Mouse (Mus musculus): Measurements from ENCODE around the gene Aph1b. TPM values are rescaled to one million over a fixed set of nuclear protein-coding genes. Genes with fewer than 3 reads are reported as not detected.
"Not testable (repeated sequence)": the region's sequence is repeated elsewhere in the genome, so short reads cannot be mapped to it uniquely, and the experiment has no call there.

Aph1b gene
- 10 to 100 TPM; 28.4 to 34.3 TPM for total RNA-seq (2021)

DNA sequence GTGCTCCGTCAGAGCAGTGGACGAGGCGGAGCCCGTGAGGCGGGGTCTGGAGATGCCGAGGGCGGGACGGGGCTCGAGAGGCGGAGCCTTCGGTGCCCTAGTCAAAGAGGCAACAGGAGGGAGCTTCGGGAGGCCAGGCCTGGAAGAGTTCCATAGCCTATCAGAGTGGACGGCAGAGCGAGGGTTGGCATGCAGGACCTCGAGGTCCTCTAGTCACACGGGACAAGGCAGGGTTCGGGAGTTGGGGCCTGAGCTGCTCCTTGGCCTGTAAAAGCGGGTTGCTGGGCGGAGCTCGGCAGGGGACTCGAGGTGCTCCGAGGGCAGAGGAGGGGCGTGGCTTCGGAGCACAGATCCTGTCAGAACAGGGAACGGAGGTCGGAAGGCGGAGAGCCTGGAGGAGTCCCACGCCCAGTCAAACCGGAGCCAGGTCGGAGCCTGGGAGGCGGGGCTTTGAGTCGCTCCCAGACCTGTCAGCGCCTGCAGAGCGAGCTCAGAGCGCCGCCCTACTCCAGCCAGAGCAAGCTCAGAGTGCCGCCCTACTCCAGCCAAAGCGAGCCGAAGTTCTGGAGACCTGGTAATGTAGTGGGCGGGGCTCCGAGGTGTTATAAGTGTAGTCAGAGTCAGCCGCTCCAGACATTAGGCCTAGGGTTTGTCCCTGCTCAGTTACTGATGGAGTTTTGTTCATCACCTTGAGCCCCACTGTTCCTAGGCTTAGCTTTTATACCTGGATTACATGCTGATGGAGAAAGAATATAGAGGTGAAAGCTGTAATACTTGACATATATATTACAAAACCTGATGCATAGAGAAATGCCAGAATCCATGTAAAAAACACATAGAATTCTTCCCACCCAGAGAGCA is at the start of gene Aph1b:
Aph1b (minus strand) TSS at position 27 of the 861 bp plus-strand sequence.
- DNase-seq, result peak; percentile 95 to 96

DNA sequence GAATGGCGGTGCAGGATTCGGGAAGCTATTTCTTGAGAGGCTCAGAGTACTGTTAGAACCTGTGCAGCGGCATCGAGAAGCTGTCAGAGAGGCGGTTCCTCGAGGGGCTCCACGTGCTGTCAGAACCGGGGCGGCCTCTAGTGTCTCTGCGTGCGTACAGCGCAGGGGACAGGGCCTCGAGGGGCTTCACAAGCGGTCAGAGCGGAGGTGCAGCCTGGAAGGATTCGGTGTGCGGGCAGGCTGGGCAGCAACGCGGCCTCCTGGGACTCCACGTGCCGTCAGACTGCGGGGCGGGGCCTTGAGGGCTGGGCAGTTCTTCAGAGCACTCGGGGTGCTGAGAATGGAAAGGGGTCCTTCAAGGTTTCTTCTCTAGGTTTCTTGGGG is 39.8 kb upstream of the Aph1b start:
- no peak for DNase-seq

DNA sequence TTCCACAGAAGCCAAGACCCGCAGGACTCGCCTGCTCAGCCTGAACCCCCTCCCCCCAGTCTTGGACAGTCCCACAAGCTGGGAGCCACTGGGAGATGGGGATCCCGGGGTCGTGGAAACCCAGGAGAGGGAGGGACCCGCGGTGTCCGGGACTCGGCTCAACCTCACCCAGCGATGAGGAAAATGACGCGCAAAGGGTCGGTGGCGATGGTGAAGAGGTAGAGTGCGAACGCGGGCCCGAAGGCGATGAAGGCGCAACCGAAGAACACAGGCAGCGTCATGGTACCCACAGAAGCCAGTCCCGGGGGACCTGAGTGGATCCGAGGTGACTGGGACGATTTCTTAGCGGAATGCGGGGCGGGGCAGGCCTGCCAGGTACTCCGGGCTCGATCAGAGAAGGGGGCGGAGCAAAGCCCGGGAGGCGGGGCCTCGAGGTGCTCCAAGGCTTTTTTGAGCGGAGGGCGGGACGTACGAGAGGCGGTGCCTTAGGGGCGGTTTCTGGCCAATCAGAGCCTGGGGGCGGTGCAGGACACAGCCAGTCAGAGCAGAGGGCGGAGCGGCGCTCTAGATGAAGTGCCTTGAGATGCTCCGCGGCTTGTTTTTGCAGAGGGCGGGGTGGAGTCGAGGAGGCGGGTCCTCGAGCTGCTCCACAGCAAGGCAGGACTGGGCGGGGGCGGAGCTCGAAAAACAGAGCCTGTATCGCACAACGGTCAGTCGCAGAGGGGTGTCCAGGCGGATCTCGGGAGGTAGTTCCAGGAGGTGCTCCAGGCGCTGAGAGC is 39.2 kb upstream of the Aph1b start, which contains the start of gene Aph1c:
Aph1c (minus strand) TSS at position 409 of the 779 bp plus-strand sequence.
- peak; percentile 98 for DNase-seq

DNA sequence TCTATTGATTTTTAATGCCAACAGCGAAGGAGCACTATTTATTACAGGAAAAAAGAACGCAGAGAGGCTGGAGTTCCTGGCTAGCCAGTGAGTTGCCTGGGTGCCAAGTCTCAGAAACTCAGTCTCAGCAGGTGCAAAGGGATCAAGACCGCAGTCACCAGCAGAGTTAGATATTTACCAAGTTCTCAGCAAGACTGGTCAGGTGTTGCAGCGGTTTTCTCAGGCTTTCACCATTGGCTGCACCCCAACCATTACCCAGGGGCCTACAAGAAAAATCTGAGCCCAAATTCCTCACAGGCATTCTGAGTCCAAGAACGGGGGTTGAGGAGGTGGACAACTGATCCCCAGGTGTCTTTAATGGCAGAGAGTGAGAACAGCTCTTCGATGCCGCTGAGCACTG is 38.6 kb upstream of the Aph1b start:
- peak in 1 of 2 experiments; percentile 10 for DNase-seq

DNA sequence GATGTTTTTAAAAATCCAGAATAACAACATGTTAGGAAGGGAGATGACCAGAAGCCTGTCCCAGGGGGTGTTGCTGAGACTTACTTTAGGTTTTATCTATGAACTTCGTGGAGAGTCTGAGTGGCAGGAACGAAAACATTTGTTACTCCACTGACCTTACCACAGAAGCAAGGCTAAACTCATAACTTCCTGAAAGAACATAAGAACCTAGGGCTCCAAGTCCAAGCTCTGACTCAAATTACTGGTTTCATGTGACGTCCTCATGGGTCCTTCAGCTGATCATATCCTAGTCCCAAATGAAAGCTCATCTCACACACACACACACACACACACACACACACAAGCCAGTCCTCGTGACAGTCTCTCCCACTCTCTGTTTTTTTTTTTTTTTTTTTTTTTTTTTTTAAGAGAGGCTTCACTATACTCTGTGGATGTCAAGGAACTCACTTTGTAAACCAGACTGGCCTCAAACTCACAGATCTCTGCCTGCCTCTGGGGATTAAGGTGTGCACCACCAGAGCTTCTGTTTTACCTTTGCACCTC is 37.1 kb upstream of the Aph1b start:
- no peak for DNase-seq

DNA sequence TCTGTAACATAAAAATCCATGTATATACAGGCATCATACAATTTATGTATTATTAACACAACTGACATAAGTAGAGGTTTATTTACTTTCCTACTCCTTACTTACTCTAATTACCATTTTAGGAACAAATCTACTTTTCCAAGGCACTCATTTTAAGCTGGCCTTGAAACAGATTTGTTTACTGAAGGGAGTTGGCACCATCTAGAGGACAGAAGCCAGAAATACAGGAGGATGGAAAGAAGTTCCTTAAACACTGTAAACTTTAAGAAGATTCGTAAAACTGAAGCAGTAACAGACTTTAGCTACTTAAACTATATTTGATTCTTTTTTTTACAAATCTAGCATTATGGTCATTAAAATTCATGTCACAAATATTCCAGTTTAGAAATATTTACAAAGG is 30.7 kb upstream of the Aph1b start:
- DNase-seq, result no peak

DNA sequence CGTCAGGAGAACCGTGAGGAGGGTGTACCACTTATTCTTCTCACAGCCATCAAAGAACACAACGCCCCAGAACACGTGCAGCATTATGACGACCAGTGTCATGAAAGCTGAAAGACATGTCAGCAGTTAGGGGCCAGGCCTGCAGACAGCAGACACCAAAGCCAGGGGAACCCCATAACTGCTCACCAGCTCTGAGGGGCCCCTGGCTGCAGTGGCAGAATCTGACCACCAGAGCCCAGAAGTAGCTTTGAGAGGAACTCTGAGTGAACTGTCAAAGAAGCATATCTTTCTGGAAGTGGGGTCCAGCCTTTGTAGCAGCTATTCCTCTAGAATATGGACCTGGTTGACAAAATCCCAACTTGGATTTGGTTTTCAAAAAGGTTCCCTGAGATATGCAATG is 27.0 kb upstream of the Aph1b start:
- not testable (repeated sequence) for DNase-seq

DNA sequence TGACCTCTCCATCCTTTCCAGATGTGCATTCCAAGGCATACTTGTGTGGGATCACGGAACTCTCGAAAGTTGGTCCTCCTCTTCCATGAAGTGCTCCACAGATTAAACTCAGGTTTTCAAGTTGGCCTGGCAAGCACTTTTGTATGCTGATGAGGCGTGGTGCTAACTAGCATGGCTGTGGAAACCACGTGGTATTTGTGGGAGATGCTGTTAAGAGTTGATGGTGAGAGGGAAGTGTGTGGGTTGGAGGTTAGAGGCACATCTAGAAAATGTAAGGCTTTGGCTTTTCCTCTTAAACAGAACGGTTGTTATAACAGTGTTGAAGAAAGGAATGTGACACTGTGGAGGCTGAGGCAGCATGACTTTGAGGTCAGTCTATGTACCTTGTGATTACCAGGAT is 25.7 kb upstream of the Aph1b start:
- DNase-seq, result no peak

DNA sequence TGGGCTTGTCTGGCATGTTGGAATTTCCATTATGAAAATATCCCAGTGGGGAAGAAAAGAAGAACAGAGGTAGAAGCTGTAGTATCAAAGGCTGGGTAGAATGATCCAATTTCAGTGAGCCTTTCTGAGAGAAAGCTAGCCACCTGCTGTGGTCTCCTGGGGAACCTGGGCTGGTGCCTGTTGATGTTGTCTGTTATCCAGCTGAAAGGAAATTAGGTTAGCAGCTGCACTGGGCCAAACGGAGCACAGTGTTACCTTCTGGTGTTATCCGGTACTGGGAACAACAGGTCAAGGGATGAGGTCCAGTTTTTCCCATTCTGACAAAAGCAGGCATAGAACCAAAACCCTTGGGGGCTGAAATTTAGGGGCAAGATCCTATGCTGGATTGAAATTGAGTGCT is 18.1 kb upstream of the Aph1b start:
- DNase-seq, result no peak

DNA sequence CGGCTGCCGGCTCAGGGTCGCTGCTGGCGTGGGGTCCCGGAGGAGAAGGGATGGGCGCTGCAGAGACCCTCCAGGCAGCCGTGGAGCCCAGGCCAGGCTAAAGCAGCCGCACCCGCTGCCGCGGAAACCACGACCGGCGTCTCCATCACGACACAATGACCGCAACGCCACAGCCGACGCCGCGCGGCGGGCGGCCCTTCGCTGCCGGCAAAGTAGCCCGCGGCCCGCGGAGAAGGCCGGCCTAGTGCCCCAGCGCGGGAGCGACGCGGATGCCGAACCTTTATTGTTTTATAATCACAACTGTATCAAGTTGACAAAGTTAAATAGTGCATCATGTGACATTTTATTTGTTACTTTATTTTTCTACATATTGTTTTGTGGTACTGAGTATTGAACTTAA is 10.7 kb upstream of the Aph1b start:
- not testable (repeated sequence) for DNase-seq

DNA sequence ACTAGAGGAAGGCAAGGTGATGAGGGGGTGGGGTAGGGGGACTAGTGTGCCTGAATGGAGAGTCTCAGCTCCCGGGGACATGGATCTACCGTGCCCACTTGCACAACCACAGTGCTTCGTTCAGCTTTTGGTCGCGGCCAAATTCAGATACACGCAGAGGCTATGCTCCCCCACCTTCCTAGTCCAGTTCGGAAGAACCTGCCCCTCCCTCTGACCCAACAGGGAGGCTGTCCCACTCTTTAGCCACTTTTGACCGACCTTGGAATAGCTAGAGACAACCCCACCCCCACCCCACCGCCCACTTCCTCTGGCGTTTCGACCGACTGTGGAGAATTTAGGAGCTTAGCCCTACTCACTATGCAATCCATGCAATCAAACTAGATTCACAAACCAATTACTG is 6.7 kb upstream of the Aph1b start:
- no peak for DNase-seq

DNA sequence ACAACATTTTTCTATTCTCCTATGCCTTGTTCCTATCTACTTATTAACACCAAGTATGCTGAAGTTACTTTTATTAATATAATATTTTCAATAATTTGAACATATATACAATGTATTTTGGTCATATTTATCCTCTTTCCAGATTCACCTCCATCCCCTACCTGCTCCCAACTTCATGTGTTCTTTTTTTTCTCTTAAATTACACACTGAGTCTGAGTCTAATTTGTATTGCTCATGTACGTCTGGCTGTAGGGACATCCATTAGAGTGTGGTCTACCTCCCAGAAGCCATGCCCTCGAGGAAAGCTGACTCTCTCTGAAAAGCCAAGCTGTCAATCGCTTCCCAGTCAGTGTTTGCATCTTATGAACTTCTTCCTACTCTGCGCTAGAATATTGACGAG is 1.4 kb upstream of the Aph1b start, which contains the start of gene Gm10647:
Gm10647 (plus strand) TSS at position 301 of the 400 bp plus-strand sequence.
- DNase-seq, result no peak

DNA sequence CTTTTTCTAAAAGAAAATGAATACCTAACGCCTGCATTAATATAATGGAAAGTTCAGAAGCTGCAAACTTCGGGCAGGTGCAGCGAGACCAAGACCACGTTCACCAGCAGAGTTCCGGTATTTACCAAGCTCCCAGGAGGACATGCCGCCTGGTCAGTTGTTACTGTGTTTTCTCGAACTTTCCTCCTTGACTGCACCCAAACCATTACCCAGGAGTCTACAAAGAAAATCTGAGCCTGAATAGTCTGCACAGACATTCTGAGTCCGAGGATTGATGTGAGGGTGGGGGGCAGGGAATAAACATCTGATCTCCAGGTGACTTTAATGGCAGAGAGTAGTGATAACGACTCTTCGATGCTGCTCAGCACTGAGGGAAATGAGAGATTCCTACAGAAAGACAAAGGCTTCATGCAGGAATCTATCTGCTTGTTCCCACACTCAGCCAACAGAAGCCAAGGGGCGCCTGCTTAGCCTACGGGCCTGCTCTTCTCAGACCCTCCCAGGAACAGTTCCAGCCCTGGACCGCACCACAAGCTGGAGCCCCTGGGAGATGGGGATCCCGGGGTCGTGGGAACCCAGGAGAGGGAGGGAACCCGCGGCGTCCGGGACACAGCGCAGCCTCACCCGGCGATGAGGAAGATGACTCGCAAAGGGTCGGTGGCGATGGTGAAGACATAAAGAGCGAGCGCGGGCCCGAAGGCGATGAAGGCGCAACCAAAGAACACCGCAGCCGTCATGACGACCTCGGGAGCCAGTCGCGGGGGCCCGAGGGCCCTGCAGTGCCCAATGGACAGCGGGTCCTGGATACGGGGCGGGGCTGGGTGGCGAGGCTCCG is 444 bp downstream of the Aph1b start:
- no peak for DNase-seq

DNA sequence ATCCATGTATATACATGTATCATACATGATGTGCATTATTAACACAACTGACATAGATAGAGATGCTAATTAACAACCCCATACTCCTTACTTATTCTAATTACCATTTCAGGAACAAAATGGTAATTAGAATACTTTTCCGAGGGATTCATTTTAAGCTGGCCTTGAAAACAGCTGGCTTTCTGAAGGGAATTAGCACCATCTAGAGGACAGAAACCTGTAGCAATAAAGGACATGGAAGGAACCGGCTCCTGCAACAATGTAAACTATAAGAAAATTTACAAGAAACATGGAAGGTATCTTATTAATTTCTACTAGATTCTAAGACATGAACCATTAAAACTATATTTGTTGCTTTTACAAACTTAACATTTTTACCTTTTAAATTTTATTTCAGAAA is 7.5 kb downstream of the Aph1b start:
- DNase-seq, result no peak

DNA sequence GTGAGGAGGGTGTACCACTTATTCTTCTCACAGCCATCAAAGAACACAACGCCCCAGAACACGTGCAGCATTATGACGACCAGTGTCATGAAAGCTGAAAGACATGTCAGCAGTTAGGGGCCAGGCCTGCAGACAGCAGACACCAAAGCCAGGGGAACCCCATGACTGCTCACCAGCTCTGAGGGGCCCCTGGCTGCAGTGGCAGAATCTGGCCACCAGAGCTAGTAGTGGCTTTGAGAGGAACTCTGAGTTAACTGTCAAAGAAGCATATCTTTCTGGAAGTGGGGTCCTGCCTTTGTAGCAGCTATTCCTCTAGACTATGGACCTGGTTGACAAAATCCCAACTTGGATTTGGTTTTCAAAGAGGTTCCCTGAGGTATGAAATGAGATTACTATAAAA is 10.7 kb downstream of the Aph1b start:
- DNase-seq, result not testable (repeated sequence)

DNA sequence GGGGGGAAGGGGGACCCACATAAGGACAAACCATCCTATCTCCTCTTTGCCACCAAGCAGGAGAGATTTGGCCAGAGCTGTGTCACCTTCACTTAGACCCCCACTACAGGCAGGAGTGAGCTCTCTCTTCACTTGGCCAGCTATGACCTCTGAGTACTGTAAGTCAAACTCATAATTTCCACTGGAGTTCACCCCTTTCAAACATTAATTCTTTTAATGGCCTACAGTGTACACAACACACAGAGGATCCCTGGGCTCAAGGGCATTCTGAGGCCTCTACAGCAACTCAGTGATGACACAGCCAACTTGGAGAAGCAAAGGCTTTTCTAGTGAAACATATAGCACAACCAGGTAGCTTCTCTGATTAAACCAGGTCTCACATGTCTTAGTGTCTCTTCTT is 24.6 kb downstream of the Aph1b start:
- DNase-seq, result no peak

DNA sequence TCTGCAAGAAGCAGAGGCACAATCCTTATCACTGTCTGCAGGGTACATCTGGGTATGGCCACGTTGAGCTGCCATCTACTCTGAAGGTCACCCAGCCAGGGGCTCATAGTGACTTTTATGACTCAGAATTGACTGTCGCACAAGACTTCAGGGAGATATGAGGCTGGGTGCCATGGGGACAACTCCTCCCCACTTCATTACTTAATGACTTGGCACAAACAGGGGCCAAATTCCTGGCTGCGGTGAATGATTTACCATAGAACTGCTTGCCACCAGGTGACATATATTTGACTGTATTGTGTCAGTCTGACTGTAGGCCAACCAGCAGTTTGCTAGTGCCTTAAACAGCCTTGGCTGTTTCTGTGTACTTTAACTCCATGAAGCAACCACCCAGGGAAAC is 26.0 kb downstream of the Aph1b start:
- no peak for DNase-seq

DNA sequence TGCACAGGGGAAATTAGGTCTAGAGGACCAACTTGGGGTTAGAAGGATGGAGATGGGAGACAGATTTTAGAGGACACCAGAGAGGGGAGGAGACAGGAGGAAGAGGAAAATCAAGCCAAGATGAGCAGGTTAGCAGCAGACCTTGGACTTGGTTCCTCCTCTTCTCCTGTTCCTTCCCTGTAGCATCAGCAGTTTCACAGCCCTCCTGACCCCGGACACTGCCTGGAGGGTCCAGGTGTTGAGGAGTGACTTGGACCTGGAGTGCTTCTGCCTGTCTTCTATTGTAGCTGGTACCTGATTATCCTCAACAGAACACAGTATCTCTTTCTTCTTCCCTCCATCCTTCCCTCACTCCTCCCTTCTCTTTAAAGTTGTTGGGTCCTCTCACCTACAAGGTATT is 26.6 kb downstream of the Aph1b start:
- DNase-seq, result no peak

DNA sequence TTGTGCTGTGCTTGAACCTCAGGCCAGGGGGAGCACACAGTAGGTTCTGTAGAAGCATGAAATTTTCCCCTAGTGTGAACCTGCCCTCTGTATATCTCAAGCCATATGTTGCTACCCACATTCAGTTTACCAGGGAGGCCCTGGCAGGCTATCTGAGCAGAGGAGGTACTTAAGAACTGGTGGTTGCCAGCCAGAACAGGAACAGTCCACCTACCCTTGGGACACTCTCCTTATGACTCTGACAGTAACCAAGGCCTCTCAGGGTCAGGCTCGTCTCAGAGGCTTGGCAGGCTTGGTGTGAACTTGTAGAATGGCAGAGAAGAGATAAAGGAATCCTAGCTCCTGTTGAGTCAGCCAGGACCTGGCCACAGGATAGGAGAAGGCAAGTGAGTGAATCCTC is 34.3 kb downstream of the Aph1b start:
- no peak for DNase-seq

DNA sequence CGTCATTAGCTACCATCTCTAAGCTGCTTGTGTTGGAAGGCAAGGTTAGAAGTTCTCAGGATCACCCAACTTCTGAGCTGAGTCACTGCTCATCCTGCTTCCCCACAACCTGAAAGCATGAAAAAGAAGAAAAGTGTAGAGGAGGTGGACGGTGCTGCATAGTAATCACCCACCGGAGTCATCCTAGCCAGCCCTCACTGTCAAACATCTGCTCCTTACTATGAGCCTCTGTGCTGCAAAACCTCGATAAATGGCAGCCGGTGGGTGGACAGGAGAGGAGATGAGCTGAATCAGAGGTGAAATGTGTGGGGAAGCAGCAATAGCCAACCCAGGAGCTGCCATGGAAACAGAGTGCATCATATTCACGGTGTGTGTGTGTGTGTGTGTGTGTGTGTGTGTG is 42.4 kb downstream of the Aph1b start:
- DNase-seq, result no peak

DNA sequence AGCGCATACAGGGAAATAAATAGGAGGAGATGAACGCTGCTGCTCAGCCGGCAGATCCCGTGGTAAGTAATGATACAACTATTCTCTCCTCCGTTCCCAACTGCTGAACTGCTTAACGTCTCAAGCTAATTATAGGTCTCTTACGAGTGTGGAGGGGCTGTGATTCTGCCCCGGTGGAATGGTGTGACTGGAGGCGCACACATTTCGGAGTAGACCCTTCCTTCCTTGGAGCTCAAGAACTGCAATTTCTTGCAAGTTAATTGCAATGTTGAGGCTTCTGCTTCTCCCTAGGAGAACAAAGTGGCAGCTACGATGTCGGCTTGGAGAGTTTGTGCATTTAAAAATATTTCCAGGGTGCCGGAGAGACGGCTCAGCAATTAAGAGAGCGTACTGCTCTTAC is 46.9 kb downstream of the Aph1b start:
- no peak for DNase-seq

DNA sequence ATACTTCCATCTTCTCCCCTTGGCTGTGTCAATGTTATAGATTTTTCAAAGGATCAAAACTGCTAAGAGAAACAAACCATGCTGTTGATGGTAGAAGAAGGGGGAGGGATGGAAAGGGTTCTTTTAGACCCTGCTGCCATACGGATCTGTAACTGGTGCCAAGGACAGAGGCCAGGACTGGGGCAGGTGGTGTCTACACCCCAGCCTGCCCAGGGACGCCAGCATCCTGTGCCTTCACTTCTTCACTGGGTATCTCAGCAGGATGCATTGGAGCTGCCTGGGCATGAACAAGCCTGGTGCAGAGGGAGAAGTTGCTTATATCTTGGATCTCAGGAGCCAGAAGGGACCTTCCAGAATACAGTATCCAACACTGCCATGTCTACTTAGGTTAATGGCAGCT is 50.8 kb downstream of the Aph1b start:
- no peak for DNase-seq

Measured in layer of hippocampus, postnatal 36 days (tissue).